Mouse (Mus musculus) colon, adult 2 months (tissue): ENCODE data around the gene Rnf32. TPM values are rescaled to one million over a fixed set of nuclear protein-coding genes. Genes with fewer than 3 reads are reported as not detected.

Source experiments
- polyA plus RNA-seq: library from polyadenylated mRNA; depleted of rRNA; stranded (reverse); fragments of >200 nt; gene quantifications from 2 replicates; pipeline ENCODE4 v1.2.3, GENCODE M21; 2012; rRNA removed

The Rnf32 gene
- polyA plus RNA-seq, result 5.7 and 6.4 TPM in 2 replicates

GRCm38 (mm10) chr5:29195570-29196263 lies at the start of gene Rnf32:
Rnf32 (plus strand) TSS chr5:29195992.

Other genes starting within 250 kb of the Rnf32 start
- gene Lmbr1, start 182.4 kb downstream of the Rnf32 start, polyA plus RNA-seq, result 3.0 and 3.9 TPM in 2 replicates
- 2.2 and 4.2 TPM in 2 replicates for gene Nom1, start 238.7 kb downstream of the Rnf32 start, polyA plus RNA-seq